Mouse (Mus musculus) heart, postnatal 0 days (tissue): ENCODE measurements around the gene Klk8.

Source experiments
- CTCF ChIP-seq: IDR thresholded peaks from 2 replicates; pipeline ENCODE4 v1.5.1; 2016; ENCODE audit warnings: antibody characterized with exemption, control low read depth, low read depth
- EP300 ChIP-seq: IDR thresholded peaks from 2 replicates; pipeline ENCODE4 v1.6.1; 2016; ENCODE audit warnings: antibody characterized with exemption, low read depth

- TF ChIP-seq CTCF (no peak), EP300 (no peak)
Observed at GRCm38 (mm10) chr7:43816746-43817145, 19.4 kb downstream of the Klk8 start.
